Mouse (Mus musculus) thymus, postnatal 14 days (tissue): ENCODE measurements around the gene Ftsj3.
A peak's percentile ranks its signal among the peaks of the same experiment; 100 is the strongest.
"Not testable (repeated sequence)": the region's sequence is repeated elsewhere in the genome, so short reads cannot be mapped to it uniquely, and the experiment has no call there.

Experiments used
- DNase-seq: peaks from one replicate; pipeline ENCODE4 v3.0.0; 2021

The Ftsj3 gene

GRCm38 (mm10) chr11:106200756-106201155 is 55.1 kb downstream of the Ftsj3 start:
- peak; percentile 13 for DNase-seq

- DNase-seq = not testable (repeated sequence)
Observed at GRCm38 (mm10) chr11:106199997-106200396, 55.9 kb downstream of the Ftsj3 start.
